Mouse (Mus musculus) gonadal fat pad, adult 2 months (tissue): ENCODE data around the gene Kif2c. TPM values are rescaled to one million over a fixed set of nuclear protein-coding genes. Genes with fewer than 3 reads are reported as not detected.

Experiments used
- DNase-seq: peaks from one replicate; pipeline ENCODE4 v3.0.0-alpha.2; 2012; ENCODE audit warnings: low read depth
- polyA plus RNA-seq: library from polyadenylated mRNA; depleted of rRNA; stranded (reverse); fragments of >200 nt; gene quantifications from 2 replicates; pipeline ENCODE4 v1.2.3, GENCODE M21; 2012; rRNA removed

Kif2c gene
- polyA plus RNA-seq: 2.6 and 3.1 TPM in 2 replicates

DNA sequence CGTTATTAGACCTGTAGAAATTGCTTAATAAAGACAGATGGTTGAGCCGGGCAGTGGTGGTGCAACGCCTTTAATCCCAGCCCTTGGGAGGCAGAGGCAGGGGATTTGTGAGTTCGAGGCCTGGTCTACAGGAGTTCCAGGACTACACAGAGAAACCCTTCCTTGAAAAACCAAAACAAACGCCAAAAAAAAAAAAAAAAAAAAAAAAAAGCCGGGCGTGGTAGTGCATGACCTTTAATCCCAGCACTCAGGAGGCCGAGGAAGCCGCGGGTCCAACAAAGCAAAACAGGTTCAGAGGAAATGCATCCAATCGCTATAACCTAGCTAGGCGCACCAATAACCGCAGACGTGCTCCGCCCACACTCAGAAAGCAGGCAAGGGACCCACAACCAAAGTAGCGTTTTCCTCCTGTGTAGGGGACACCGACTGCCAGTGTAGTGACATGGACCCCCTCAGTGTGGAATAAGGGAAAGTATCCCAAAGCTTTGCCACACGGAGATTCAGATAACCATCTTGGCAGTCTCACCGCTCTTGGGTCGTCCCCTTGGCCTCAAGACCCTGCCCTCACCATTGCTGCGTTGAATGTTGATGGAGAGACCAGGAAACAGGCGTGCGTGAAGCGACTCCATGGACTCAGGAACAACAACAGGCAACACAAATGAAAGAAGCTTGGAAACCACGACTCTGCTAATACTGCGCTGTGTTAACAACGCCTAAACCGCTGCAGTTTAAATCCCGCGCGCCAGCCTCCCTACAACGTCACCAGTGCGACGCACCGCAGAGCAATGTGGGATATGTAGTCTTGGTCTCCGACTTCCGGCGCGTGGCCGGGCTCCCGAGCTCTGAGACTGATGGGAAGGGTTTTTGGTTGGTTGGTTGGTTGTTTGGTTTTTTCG lies at the start of gene Kif2c:
Gene Kif2c (minus strand): TSS at position 777 of the 896 bp plus-strand sequence.
- DNase-seq: no peak

GRCm38 (mm10) chr4:117231208-117231607 lies 48.8 kb upstream of the Kif2c start:
- DNase-seq: no peak

DNA sequence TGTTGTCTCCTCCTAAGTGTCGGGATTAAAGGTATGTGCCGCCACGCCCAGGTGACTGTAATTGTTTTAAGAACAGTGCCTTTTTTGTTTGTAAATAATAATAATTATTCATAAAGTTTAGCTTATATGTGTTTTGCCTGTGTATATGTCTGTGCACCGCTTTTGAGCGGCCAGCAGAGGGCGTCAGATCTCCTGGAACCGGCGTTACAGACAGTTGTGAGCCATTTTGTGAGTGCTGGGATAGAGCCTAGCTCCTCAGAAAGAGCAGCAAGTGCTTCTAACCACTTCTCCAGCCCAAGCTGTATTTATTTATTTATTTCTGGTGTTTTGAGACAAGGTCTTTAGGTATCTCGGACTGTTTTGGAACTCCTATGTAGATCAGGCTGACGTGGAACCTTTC lies 47.9 kb upstream of the Kif2c start:
- DNase-seq: no peak

GRCm38 (mm10) chr4:117229590-117229989 lies 47.2 kb upstream of the Kif2c start:
- DNase-seq: no peak

GRCm38 (mm10) chr4:117225250-117225649 lies 42.8 kb upstream of the Kif2c start:
- no peak for DNase-seq

GRCm38 (mm10) chr4:117224122-117224521 lies 41.7 kb upstream of the Kif2c start:
- DNase-seq: no peak

DNA sequence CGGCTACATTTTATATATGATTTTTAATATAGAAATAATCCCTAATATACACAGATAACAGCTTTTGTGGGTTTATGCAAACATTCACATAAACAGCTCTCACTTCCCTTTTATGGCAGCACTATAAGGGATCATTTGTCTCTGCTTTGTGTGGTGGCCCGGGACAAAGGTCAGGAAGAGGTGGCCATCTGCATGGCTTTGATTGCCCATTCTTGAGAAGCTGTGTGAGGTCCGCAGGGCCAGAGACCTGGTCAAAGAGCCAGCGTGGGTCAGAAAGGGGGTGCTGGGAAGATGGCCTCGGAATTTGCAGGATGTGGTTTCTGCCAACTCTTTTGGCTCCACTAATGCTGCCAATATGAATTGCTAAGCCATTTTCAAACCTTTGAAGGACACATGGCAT lies 40.6 kb upstream of the Kif2c start:
- DNase-seq: no peak

GRCm38 (mm10) chr4:117221836-117222235 lies 39.4 kb upstream of the Kif2c start:
- DNase-seq: no peak

DNA sequence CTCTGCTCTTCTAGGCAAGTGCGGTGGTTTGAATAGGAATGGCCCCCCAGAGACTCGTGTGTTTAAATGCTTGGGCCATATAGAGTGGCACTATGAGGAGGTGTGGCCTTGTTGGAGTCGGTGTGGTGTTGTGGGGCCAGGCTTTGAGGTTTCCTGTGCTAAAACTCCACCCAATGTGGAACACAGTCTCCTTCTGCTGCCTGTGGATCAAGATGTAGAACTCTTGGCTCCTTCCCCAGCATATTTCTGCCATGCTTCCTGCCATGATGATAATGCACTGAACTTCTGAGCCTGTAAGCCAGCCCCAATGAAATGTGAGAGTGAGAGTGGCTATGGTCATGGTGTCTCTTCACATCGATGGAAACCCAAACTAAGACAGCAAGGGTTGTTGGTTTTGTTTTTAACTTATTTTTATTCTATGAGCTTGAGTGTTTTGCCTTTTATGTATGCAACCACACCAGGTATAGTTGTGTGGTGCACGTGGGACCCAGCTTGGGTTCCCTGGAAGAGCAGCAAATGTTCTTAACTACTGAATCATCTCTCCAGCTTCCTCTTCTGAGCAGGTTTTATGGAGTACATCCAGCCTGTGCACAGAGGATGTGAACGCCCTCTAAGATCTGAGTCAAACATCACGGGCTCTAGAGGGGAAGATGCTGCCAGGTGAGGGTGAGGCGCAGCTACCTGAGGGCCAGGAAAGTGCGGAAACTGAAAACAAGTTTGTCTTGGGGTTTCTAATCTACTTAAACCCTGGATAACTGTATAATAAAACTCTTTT lies 38.5 kb upstream of the Kif2c start:
- DNase-seq: no peak

DNA sequence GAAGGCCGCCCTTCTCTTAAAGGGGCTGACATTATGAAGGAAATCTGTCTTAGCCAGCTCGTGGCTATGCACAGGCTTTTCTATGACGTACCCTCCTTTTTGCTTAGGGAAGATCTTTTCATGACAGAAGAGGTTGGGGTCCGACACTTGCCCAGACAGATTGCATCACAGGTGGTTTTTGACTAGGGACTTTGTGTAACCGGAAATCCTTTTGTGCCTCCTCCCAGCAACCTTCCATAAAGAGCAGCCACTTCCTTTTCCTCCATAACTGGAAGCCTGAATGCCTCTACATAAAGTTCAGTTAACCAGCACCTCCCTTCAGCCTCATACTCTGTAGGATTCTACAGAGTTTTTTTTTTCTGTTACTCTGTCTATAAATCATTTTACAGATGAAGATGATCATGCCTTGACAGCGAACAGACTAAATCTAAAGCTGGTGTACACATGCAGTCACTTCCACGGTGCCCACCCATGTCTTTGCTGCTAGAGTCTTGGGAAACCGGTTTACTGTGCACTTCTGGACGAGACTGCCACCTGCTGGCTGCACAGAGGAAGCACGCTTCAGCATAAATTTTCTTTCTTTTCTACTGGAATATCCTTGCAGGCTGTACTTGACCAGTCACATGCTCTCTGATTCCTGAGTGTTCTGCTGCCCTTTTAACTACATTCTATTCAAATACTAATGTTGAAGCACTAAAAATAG lies 36.2 kb upstream of the Kif2c start:
- no peak for DNase-seq

DNA sequence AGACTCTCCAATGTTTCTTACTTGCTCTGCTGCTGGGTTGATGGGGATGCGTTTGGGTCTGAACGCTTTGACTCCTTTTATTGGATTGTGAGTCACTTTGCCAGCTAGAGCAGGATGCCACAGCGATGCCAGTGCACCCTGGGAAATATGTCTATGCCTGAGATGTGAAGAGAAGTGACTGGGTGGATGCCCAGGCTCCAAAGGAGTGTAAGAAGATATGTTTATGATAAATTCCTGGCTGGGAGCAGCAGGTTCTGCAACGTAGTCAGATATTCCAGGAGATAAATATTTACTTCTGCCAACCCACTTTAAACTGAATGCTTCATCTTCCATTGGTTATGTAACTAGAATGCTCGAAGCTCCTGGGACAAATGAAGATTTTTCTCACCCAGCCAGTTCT lies 34.6 kb upstream of the Kif2c start:
- no peak for DNase-seq

DNA sequence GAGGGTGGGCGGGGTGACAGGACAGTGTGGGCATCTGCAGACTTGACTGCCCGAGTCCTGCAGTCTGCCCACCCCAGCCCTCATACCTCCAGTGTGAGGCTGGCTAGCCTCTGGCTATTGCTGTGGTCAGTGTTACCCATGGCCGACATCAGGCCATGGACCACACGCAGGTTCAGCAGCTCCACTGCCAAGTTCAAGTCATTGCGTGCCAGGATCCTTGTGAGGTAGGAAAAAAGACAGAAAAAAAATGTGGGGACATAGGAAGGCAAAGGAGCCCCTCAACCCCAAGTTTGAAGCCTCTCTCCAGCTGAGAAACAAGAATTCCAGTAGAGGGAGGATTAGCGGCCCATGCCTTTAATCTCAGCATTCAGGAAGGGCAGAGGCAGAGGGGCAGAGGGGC lies 31.8 kb upstream of the Kif2c start:
- DNase-seq: no peak

DNA sequence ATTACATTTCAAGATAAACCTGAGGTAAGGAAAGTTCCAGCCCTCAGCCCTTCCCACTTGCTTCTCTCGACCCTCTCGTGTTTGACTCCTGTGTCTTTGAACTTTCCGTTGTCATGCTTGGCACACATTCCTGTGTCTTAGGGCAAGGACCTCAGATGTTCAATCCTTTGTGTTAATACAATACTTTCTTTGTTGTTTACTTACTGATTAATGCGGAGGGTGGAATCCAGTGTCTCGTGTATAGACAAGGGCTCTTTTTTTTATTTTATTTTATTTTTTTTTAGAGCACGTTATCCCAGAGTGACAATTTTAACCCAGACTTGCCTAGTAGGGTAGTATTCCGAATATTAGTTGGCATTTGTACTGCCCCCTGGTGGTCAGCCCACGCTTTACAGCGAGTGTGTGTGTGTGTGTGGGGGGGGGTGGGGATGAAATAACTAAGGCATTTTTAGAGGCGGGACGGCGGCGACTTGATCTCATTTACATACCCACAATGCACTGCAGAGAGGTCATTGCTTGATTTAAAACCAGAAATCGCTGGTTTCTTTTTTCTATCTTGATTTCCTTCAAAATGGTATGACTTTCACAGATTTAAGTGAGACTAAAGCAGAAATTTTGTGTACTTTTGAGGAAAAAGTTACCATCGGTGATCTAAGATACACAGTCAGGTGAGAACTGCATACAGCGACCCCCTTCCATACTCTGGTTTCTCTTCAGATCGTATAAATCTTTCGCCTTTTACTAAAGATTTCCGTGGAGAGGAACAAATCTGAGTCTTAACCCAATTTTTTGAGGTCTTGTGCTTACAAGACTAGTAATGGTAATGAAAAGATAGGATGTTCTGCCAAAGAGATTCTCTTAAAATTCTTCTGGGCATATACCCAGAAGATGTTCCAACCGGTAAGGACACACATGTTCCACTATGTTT lies 28.0 kb upstream of the Kif2c start:
- DNase-seq: no peak

DNA sequence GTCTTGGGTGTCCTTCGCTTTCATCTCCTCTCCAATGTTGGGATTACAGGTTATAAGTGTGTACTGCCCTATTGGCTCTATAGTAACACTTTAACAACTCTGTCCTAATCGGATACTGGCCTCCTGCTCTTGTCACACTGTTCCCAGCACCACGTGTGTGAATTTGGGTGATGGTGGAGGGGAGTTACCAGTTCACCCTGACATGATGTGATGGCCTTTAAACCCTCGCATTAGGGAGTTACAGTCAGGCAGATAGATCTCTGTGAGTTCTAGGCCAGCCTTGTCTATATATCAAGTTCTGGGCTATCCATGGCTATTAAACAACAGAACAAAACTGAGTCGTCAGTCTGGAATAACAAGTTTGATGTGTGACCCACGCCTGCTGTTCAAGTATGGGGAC lies 27.2 kb upstream of the Kif2c start:
- no peak for DNase-seq

DNA sequence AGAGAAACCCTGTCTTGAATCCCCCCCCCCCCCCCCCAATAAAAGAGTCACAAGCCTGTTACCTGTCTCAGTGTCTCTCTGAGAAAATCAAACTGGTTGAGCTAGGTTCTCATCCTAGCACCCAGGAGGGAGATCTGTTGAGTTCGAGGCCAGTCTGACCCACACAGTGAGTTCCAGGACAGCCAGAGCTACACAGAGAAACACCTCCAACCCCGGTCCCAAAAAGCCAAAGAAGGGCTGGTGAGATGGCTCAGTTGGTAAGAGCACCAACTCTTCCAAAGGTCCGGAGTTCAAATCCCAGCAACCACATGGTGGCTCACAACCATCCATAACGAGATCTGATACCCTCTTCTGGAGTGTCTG lies 20.5 kb upstream of the Kif2c start:
- DNase-seq: no peak

DNA sequence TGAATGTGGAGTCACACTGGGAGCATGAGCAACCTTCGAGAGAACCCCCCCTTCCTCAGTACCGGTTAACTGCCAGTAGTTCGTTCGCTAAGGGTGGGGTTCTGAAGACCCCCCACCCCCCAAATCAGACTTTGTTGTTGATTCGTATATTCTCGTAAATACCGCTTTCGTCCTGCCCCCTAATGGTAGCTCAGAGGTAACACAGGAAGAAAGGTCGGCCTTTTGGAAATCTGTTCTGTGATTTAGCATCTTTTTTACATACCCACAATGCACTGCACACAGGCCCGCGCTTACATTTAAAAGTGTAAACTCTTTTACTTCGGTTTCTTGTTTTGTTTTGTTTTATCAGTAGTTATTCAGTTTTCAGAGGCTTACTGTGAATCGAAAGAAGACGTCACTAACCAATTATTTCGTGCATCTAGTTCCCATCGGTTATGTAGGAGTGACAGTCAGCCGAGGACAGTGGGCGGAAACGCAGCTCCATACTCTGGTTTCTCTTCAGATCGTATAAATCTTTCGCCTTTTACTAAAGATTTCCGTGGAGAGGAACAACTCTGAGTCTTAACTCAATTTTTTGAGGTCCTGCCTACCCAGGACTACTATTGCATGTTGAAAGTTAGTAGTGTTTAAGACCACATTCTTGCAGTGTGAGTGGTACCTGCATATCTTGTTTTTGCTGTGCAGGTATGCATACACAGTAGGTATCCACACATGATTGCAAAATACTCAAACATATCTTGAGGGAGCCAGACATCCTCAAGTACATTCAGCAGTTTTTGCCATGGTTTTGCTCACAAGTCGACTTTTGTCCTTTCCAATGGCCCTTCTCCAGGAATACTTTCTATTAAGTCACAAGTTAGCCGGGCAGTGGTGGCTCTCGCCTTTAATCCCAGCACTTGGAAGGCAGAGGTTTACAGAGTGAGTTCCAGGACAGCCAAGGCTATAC lies 19.9 kb upstream of the Kif2c start:
- DNase-seq: no peak

DNA sequence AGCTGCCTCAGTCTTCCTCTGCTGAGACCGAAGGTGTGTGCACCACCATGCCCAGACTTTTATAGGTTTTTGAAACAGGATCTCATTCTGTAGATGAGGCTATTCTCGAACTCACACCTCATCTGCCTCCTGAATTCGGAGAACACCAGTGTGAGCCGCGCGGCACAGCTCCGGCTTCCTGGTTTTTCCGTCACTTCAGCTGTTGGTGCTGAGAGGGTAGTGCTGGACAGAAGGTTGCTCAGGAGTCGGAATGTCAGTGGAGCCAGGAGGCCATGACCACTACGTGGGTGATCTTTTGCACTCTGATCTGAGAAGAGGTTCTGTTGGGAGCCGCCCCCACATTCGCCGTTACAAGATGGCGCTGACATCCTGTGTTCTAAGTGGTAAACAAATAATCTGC lies 9.4 kb upstream of the Kif2c start:
- no peak for DNase-seq

DNA sequence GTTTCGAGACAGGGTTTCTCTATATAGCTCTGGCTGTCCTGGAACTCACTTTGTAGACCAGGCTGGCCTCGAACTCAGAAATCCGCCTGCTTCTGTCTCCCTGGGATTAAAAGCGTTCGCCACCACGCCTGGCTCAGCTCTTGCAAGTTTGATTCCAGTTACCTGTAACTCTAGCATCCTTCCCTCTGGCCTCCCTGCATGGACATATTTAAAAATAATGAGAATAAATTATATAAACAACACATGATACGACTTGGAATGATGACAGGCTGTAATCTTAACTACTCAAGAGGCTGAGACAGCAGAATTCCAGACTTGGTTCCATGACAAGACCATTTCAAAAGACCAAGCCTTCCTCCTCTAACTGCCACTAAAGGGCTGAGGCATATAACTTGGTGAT lies 8.2 kb upstream of the Kif2c start:
- no peak for DNase-seq

DNA sequence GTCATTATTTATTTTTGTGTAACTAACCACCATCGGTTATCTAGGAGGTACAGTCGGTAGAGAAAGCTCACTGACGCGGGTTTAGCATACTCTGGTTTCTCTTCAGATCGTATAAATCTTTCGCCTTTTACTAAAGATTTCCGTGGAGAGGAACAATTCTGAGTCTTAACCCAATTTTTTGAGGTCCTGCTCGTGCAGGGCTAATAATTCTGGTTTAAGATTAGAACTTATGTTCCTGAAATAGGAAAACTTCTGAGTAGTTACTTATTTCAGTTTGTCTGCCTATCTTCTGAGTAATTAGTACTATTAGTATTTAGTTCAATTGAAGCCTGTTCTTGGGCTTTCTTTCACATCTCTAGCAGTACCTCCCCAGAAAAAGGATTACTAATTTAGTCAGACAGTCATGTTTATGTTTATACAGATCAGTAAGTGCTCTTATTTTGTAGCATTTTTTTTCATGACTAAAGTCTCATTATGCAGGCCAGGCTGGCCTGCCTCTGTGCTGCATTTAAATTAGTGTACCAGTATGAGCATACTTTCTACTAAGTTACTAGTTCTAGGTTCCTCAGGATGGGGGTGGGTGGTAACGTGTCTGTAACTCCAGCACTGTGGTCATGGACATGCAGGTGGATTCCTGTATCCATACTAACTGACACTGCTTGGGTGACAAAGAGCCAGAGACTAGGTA lies 7.6 kb upstream of the Kif2c start:
- DNase-seq: no peak
